Mouse (Mus musculus) CH12.LX (cell line): Measurements from ENCODE around the gene Mavs. TPM values are rescaled to one million over a fixed set of nuclear protein-coding genes. Genes with fewer than 3 reads are reported as not detected.

Experiments
- DNase-seq: peaks from one replicate; pipeline ENCODE4 v3.0.0-alpha.2; 2013; ENCODE audit errors: extremely low read depth
- H3K27ac ChIP-seq: 2 replicates; pipeline ENCODE4 v1.5.1; 2012; ENCODE audit warnings: low read depth, mild to moderate bottlenecking, control low read depth, moderate library complexity; ENCODE audit not compliant: insufficient read depth
- H3K27me3 ChIP-seq: replicated peaks from 2 replicates; pipeline ENCODE3; 2012; ENCODE audit warnings: inconsistent platforms
- H3K36me3 ChIP-seq, 2 experiments: replicated peaks in 1 of 2; 2 replicates each; pipeline versions ENCODE3 to v1.6.1; 2012; ENCODE audit warnings: inconsistent platforms in 1 of 2, low read length in 1 of 2, mild to moderate bottlenecking in 1 of 2, mixed read lengths in 1 of 2, moderate library complexity in 1 of 2; ENCODE audit not compliant: control insufficient read depth in 1 of 2, insufficient read depth in 1 of 2
- H3K4me1 ChIP-seq, 2 experiments: 2 replicates each; pipeline ENCODE4 v1.6.1; 2012; ENCODE audit warnings: inconsistent platforms in 1 of 2, moderate library complexity in 1 of 2; ENCODE audit not compliant: insufficient read depth in 2 of 2, control insufficient read depth in 1 of 2
- H3K4me2 ChIP-seq: 2 replicates; pipeline ENCODE4 v1.6.1; 2012; ENCODE audit warnings: low read depth, mild to moderate bottlenecking, control low read depth; ENCODE audit not compliant: poor library complexity, insufficient read depth, severe bottlenecking
- H3K4me3 ChIP-seq, 3 experiments: fragments of 150-350 bp in 1 of 3; sonication (generic) in 1 of 3; replicated peaks in 1 of 3; 2 replicates each; pipeline versions ENCODE3 to v1.5.1; 2011 to 2012; ENCODE audit warnings: low read depth in 2 of 3, low read length in 2 of 3, mild to moderate bottlenecking in 2 of 3, moderate library complexity in 2 of 3, control low read depth in 1 of 3, improper control_type of control experiment in 1 of 3, inconsistent platforms in 1 of 3, mixed read lengths in 1 of 3; ENCODE audit not compliant: poor library complexity in 1 of 3
- H3K79me2 ChIP-seq: replicated peaks from 2 replicates; pipeline ENCODE4 v1.6.1; 2012; ENCODE audit warnings: mild to moderate bottlenecking, moderate library complexity; ENCODE audit not compliant: control insufficient read depth, poor library complexity, insufficient read depth, severe bottlenecking; ENCODE audit errors: extremely low read depth
- H3K9ac ChIP-seq: 2 replicates; pipeline ENCODE4 v1.6.1; 2012; ENCODE audit warnings: low read depth, mild to moderate bottlenecking, control low read depth, moderate library complexity; ENCODE audit not compliant: insufficient read depth
- H3K9me3 ChIP-seq: replicated peaks from 2 replicates; pipeline ENCODE3; 2012; ENCODE audit warnings: low read length, inconsistent platforms, mixed read lengths
- CHD2 ChIP-seq: IDR thresholded peaks from 2 replicates; pipeline ENCODE4 v1.6.1; 2011; ENCODE audit warnings: low read length, improper control_type of control experiment
- E2F4 ChIP-seq: IDR thresholded peaks from 2 replicates; pipeline ENCODE4 v1.6.1; 2011; ENCODE audit warnings: low read depth, low read length, improper control_type of control experiment; ENCODE audit not compliant: insufficient replicate concordance
- EP300 ChIP-seq: IDR thresholded peaks from 2 replicates; pipeline ENCODE4 v1.6.1; 2011; ENCODE audit warnings: low read length, improper control_type of control experiment
- ETS1 ChIP-seq: conservative IDR thresholded peaks from 2 replicates; pipeline ENCODE4 v1.6.1; 2012; ENCODE audit warnings: low read depth, mild to moderate bottlenecking, inconsistent platforms, low read length, improper control_type of control experiment, moderate library complexity
- HCFC1 ChIP-seq: IDR thresholded peaks from 2 replicates; pipeline ENCODE4 v1.6.1; 2012; ENCODE audit warnings: low read depth, mild to moderate bottlenecking, inconsistent platforms, low read length, improper control_type of control experiment
- IRF4 ChIP-seq: IDR thresholded peaks from 2 replicates; pipeline ENCODE4 v1.6.1; 2014; ENCODE audit warnings: low read depth, mild to moderate bottlenecking, inconsistent platforms, low read length, improper control_type of control experiment
- JUN ChIP-seq: IDR thresholded peaks from 2 replicates; pipeline ENCODE4 v1.6.1; 2011; ENCODE audit warnings: low read depth, mild to moderate bottlenecking, low read length, improper control_type of control experiment, moderate library complexity; ENCODE audit not compliant: insufficient read depth
- JUND ChIP-seq: conservative IDR thresholded peaks from 2 replicates; pipeline ENCODE4 v1.6.1; 2011; ENCODE audit warnings: low read depth, low read length, improper control_type of control experiment
- MAFK ChIP-seq: IDR thresholded peaks from 2 replicates; pipeline ENCODE4 v1.6.1; 2011; ENCODE audit warnings: low read length, improper control_type of control experiment; ENCODE audit not compliant: insufficient replicate concordance
- MAX ChIP-seq: IDR thresholded peaks from 2 replicates; pipeline ENCODE4 v1.6.1; 2011; ENCODE audit warnings: low read length, improper control_type of control experiment
- MAZ ChIP-seq: IDR thresholded peaks from 2 replicates; pipeline ENCODE4 v1.6.1; 2012; ENCODE audit warnings: low read depth, mild to moderate bottlenecking, inconsistent platforms, low read length, improper control_type of control experiment, moderate library complexity
- MEF2A ChIP-seq: IDR thresholded peaks from 2 replicates; pipeline ENCODE4 v1.6.1; 2014; ENCODE audit warnings: low read depth, mild to moderate bottlenecking, inconsistent platforms, low read length, improper control_type of control experiment, borderline replicate concordance
- MYC ChIP-seq: IDR thresholded peaks from 2 replicates; pipeline ENCODE4 v1.6.1; 2011; ENCODE audit warnings: low read depth, mild to moderate bottlenecking, improper control_type of control experiment, low read length
- NRF1 ChIP-seq: IDR thresholded peaks from 2 replicates; pipeline ENCODE4 v1.6.1; 2014; ENCODE audit warnings: low read depth, mild to moderate bottlenecking, inconsistent platforms, low read length, improper control_type of control experiment, moderate library complexity
- PAX5 ChIP-seq: IDR thresholded peaks from 2 replicates; pipeline ENCODE4 v1.6.1; 2012; ENCODE audit warnings: low read length, inconsistent platforms, mixed read lengths
- POLR2A ChIP-seq: IDR thresholded peaks from 2 replicates; pipeline ENCODE4 v1.6.1; 2011; ENCODE audit warnings: low read depth, mild to moderate bottlenecking, improper control_type of control experiment, low read length
- POLR2AphosphoS2 ChIP-seq: IDR thresholded peaks from 2 replicates; pipeline ENCODE4 v1.6.1; 2011; ENCODE audit warnings: low read depth, low read length, improper control_type of control experiment
- ZKSCAN1 ChIP-seq: IDR thresholded peaks from 2 replicates; pipeline ENCODE4 v1.6.1; 2012; ENCODE audit warnings: low read depth, inconsistent platforms, low read length, improper control_type of control experiment, borderline replicate concordance
- dilution Hi-C: fragments of 300-500 bp; cut with MboI; formaldehyde crosslinking; loops from 2 replicates; pipeline ENCODE4 v1.14.3; 2020; ENCODE audit warnings: low sequenced_read_pairs; ENCODE audit not compliant: extremely low pct_unique_long_range_greater_than_20kb, extremely low pct_ligation_motif_present
- in situ Hi-C: fragments of 300-500 bp; cut with MboI; formaldehyde crosslinking; loops from 3 replicates; pipeline ENCODE4 v1.14.3; 2019; ENCODE audit warnings: low sequenced_read_pairs, low pct_ligation_motif_present, low pct_unique_long_range_greater_than_20kb, mixed read lengths
- polyA plus RNA-seq: library from polyadenylated mRNA; unstranded; fragments of >175 nt; gene quantifications from 2 replicates; pipeline ENCODE4 v1.2.1, GENCODE M21; 2012; ENCODE audit warnings: low read depth; ENCODE audit not compliant: insufficient read length
- total RNA-seq, 2 experiments: library from RNA; depleted of rRNA; stranded (reverse); fragments of 300-350 nt in 1 of 2; fragments of >200 nt in 1 of 2; gene quantifications; 2 replicates each; pipeline ENCODE4 v1.2.3; 2012 to 2014

The Mavs gene
- total and polyA plus RNA-seq, 3 experiments: 18.5 to 34.5 (median 25.6) TPM

DNA sequence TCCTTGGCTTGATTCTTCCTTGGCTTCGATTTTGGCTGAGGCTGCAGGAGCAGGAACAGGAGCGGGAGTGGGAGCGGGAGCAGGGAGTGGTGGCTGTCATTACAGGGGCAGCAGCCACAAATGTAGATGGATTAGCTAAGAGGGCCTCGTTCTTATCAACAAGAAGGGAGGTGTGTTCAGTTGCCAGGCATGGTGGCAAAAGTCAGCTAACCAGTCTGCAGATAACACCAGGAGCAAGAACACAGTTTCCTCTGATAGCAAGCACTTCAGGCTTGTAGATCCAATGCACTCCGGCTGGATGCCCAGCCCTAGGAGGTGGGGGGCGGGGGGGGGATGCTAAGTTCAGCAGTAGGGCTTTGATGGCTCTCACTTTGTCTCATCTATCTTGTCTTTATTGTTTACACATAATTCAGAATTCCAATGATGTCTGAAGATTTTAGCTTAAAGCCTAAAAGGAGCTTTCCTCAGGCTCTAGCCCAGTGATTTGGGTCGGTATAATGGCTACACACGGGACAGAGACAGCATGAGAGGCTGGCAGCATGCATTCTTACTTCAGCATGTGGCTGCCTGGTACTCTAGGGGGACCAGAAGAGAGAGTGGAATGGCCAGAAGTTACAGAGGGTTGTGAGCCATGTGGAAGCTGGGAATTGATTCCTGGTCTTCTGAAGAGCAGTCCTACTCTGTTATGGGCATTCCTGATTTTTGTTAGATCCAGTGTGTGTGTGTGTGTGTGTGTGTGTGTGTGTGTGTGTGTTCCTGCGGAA, 26.9 kb downstream of the Mavs start:
- Histone ChIP-seq H3K79me2 (peaks cover 26% of the 10 kb centered on the region), H3K36me3 (peaks cover 0 to 7% of the 10 kb centered on the region in 2 experiments), H3K9ac (no peak overlapping the region), H3K9me3 (no peaks in the 10 kb centered on the region), H3K27me3 (no peaks in the 10 kb centered on the region), H3K27ac (no peak overlapping the region), H3K4me2 (no peak overlapping the region), H3K4me3 (no peak overlapping the region), H3K4me1 (peaks cover 6 to 24% of the 10 kb centered on the region in 2 experiments)
- dilution Hi-C loops (no loop called here), in situ Hi-C loops (loop anchor here (25.0 kb wide), 1 partner anchor 252 kb away; no protein-coding TSS in a partner anchor)
- TF ChIP-seq MAZ: no peak
- no peak for TF ChIP-seq MYC
- TF ChIP-seq NRF1: no peak
- no peak for TF ChIP-seq POLR2A
- TF ChIP-seq JUN: no peak
- TF ChIP-seq IRF4: no peak
- TF ChIP-seq EP300: no peak
- TF ChIP-seq ETS1: no peak
- no peak for TF ChIP-seq MAFK
- no peak for TF ChIP-seq PAX5
- TF ChIP-seq POLR2AphosphoS2: no peak
- no peak for DNase-seq

GRCm38 (mm10) chr2:131261481-131262212, 27.8 kb downstream of the Mavs start:
- dilution Hi-C loops: no loop called here
- in situ Hi-C loops: loop anchor here (25.0 kb wide), 1 partner anchor 251 kb away; no protein-coding TSS in a partner anchor

More at GRCm38 (mm10) chr2:131261481-131262212, 27.8 kb downstream of the Mavs start:
- Histone ChIP-seq H3K9ac (peak overlapping the region; percentile 57; the same call in 1 of the 2 replicates), H3K4me2 (peak overlapping the region; percentile 62), H3K27ac (no peak overlapping the region), H3K9me3 (no peaks in the 10 kb centered on the region), H3K36me3 (peaks cover 0 to 10% of the 10 kb centered on the region in 2 experiments), H3K4me3 (peak overlapping the region; percentile 53 to 82 (median 67)), H3K79me2 (peaks cover 26% of the 10 kb centered on the region), H3K4me1 (peaks cover 6 to 25% of the 10 kb centered on the region in 2 experiments), H3K27me3 (no peaks in the 10 kb centered on the region)
- TF ChIP-seq HCFC1 (no peak), MAX (no peak), ZKSCAN1 (no peak), NRF1 (no peak), JUND (no peak), CHD2 (no peak), MAFK (no peak), MEF2A (no peak), IRF4 (no peak), E2F4 (no peak), PAX5 (no peak)
- no peak for DNase-seq
